Mouse (Mus musculus): ENCODE data around the gene Slc17a2. TPM values are rescaled to one million over a fixed set of nuclear protein-coding genes. Genes with fewer than 3 reads are reported as not detected.

Slc17a2 gene
- total and polyA plus RNA-seq, 2 experiments from 2014 or later = 0.11 TPM; not detected in 1

- no peak for DNase-seq (ENCODE audit: low spot score)
- H3K4me3 ChIP-seq (ENCODE audit: low read depth, low read length) = no peak overlapping the region
- H3K27ac ChIP-seq (ENCODE audit: low read depth, low read length) = no peak overlapping the region
- H3K36me3 ChIP-seq (ENCODE audit: insufficient read depth, low read length) = no peaks in the 10 kb centered on the region
- H3K4me1 ChIP-seq (ENCODE audit: insufficient read depth, low read length) = no peaks in the 10 kb centered on the region
- H3K27me3 ChIP-seq (ENCODE audit: insufficient read depth, low read length) = no peaks in the 10 kb centered on the region
- no peaks in the 10 kb centered on the region for H3K9me3 ChIP-seq (ENCODE audit: low read length)
- no peak for TF ChIP-seq CTCF (IDR thresholded peaks at IDR 0.05)
- ATAC-seq (ENCODE audit: low FRiP score) = no peak
- H3K4me2 ChIP-seq (ENCODE audit: low read depth, low read length, poor library complexity, severe bottlenecking) = no peak overlapping the region
- WGBS = 95% methylated on average over 5 of the region's 5 CpGs
- no peak overlapping the region for H3K9ac ChIP-seq (replicated peaks; ENCODE audit: low read length, poor library complexity, severe bottlenecking)
These were observed 29.8 kb downstream of the Slc17a2 start for GRCm38 (mm10) chr13:23836630-23837029.

GRCm38 (mm10) chr13:23839308-23839707 is 32.5 kb downstream of the Slc17a2 start, which contains the start of gene Slc17a3:
Gene Slc17a3 (plus strand): TSS chr13:23839434.
- Histone ChIP-seq H3K4me1 (ENCODE audit: insufficient read depth, low read length) (no peaks in the 10 kb centered on the region), H3K27me3 (ENCODE audit: insufficient read depth, low read length) (no peaks in the 10 kb centered on the region), H3K27ac (ENCODE audit: low read depth, low read length) (no peak within 1 kb of the TSS), H3K36me3 (ENCODE audit: insufficient read depth, low read length) (no peaks in the 10 kb centered on the region), H3K4me3 (ENCODE audit: low read depth, low read length) (no peak within 1 kb of the TSS), H3K9ac (replicated peaks; ENCODE audit: low read length, poor library complexity, severe bottlenecking) (no peak within 1 kb of the TSS), H3K9me3 (ENCODE audit: low read length) (no peaks in the 10 kb centered on the region), H3K4me2 (ENCODE audit: low read depth, low read length, poor library complexity, severe bottlenecking) (no peak within 1 kb of the TSS)
- WGBS = 85% methylated on average over 2 of the region's 2 CpGs
- no peak for ATAC-seq (ENCODE audit: low FRiP score)
- no peak for TF ChIP-seq CTCF (IDR thresholded peaks at IDR 0.05)
- DNase-seq (ENCODE audit: low spot score) = no peak

GRCm38 (mm10) chr13:23845851-23846250 is 39.1 kb downstream of the Slc17a2 start:
- no peak overlapping the region for H3K27ac ChIP-seq (ENCODE audit: low read depth, low read length)
- no peaks in the 10 kb centered on the region for H3K36me3 ChIP-seq (ENCODE audit: insufficient read depth, low read length)
- no peak for TF ChIP-seq CTCF (IDR thresholded peaks at IDR 0.05)
- no peaks in the 10 kb centered on the region for H3K4me1 ChIP-seq (ENCODE audit: insufficient read depth, low read length)
- H3K27me3 ChIP-seq (ENCODE audit: insufficient read depth, low read length) = no peaks in the 10 kb centered on the region
- 77% methylated on average over 4 of the region's 4 CpGs for WGBS
- DNase-seq (ENCODE audit: low spot score) (no peak), ATAC-seq (ENCODE audit: low FRiP score) (no peak)
- no peak overlapping the region for H3K4me3 ChIP-seq (ENCODE audit: low read depth, low read length)
- H3K9me3 ChIP-seq (ENCODE audit: low read length) = no peaks in the 10 kb centered on the region
- no peak overlapping the region for H3K9ac ChIP-seq (replicated peaks; ENCODE audit: low read length, poor library complexity, severe bottlenecking)
- no peak overlapping the region for H3K4me2 ChIP-seq (ENCODE audit: low read depth, low read length, poor library complexity, severe bottlenecking)

GRCm38 (mm10) chr13:23849299-23849698 is 42.5 kb downstream of the Slc17a2 start:
- Histone ChIP-seq H3K4me3 (ENCODE audit: low read depth, low read length) (no peak overlapping the region), H3K4me2 (ENCODE audit: low read depth, low read length, poor library complexity, severe bottlenecking) (no peak overlapping the region), H3K4me1 (ENCODE audit: insufficient read depth, low read length) (no peaks in the 10 kb centered on the region), H3K9me3 (ENCODE audit: low read length) (no peaks in the 10 kb centered on the region), H3K36me3 (ENCODE audit: insufficient read depth, low read length) (no peaks in the 10 kb centered on the region), H3K27me3 (ENCODE audit: insufficient read depth, low read length) (no peaks in the 10 kb centered on the region), H3K9ac (replicated peaks; ENCODE audit: low read length, poor library complexity, severe bottlenecking) (no peak overlapping the region), H3K27ac (ENCODE audit: low read depth, low read length) (no peak overlapping the region)
- ATAC-seq (ENCODE audit: low FRiP score) = no peak
- DNase-seq (ENCODE audit: low spot score) = no peak
- 95% methylated on average over 2 of the region's 2 CpGs for WGBS
- no peak for TF ChIP-seq CTCF (IDR thresholded peaks at IDR 0.05)

- H3K4me1 ChIP-seq (ENCODE audit: insufficient read depth, low read length) = peaks cover 2% of the 10 kb centered on the region; the same call in 1 of the 2 replicates
- no peak overlapping the region for H3K4me3 ChIP-seq (ENCODE audit: low read depth, low read length)
- no peak for TF ChIP-seq CTCF (IDR thresholded peaks at IDR 0.05)
- H3K9ac ChIP-seq (replicated peaks; ENCODE audit: low read length, poor library complexity, severe bottlenecking) = no peak overlapping the region
- no peak overlapping the region for H3K4me2 ChIP-seq (ENCODE audit: low read depth, low read length, poor library complexity, severe bottlenecking)
- no peaks in the 10 kb centered on the region for H3K36me3 ChIP-seq (ENCODE audit: insufficient read depth, low read length)
- H3K27me3 ChIP-seq (ENCODE audit: insufficient read depth, low read length) = no peaks in the 10 kb centered on the region
- H3K27ac ChIP-seq (ENCODE audit: low read depth, low read length) = peak overlapping the region; percentile 43; the same call in 1 of the 2 replicates
- no peaks in the 10 kb centered on the region for H3K9me3 ChIP-seq (ENCODE audit: low read length)
- ATAC-seq (ENCODE audit: low FRiP score) = peak; percentile 27; the same call in 1 of the 2 replicates
- 57% methylated on average over 3 of the region's 3 CpGs for WGBS
- no peak for DNase-seq (ENCODE audit: low spot score)
These were observed 49.6 kb downstream of the Slc17a2 start for GRCm38 (mm10) chr13:23856401-23856800.

GRCm38 (mm10) chr13:23861815-23862214 is 55.0 kb downstream of the Slc17a2 start:
- H3K27me3 ChIP-seq (ENCODE audit: insufficient read depth, low read length) = no peaks in the 10 kb centered on the region

More at GRCm38 (mm10) chr13:23861815-23862214, 55.0 kb downstream of the Slc17a2 start:
- H3K9ac ChIP-seq (replicated peaks; ENCODE audit: low read length, poor library complexity, severe bottlenecking) = no peak overlapping the region
- no peak overlapping the region for H3K4me2 ChIP-seq (ENCODE audit: low read depth, low read length, poor library complexity, severe bottlenecking)
- H3K4me3 ChIP-seq (ENCODE audit: low read depth, low read length) = no peak overlapping the region
- H3K36me3 ChIP-seq (ENCODE audit: insufficient read depth, low read length) = no peaks in the 10 kb centered on the region
- ATAC-seq (ENCODE audit: low FRiP score) (no peak), DNase-seq (ENCODE audit: low spot score) (no peak)
- TF ChIP-seq CTCF (IDR thresholded peaks at IDR 0.05) = no peak
- peaks cover 2% of the 10 kb centered on the region; the same call in 1 of the 2 replicates for H3K4me1 ChIP-seq (ENCODE audit: insufficient read depth, low read length)
- H3K27ac ChIP-seq (ENCODE audit: low read depth, low read length) = no peak overlapping the region
- no peaks in the 10 kb centered on the region for H3K9me3 ChIP-seq (ENCODE audit: low read length)
